Mouse (Mus musculus): ENCODE measurements around the gene Nf1.

DNA sequence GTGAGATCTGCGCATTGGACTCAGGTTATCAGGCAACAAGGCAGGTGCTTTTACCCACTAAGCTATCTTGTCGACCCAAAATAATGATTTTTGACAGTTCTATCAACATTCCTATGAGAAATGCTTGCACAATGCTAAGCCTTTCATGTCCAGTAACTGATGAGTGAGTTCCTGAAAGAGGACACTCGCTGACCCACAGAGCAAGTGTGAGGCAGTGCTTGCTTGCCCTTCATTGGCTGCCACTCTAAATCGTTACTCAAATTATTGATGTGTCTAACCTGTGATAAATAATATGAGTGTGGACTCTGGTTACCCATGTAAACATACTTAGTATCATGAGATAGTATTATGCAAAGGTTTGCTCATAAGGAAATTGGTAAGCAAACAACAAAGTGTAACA, 221.0 kb downstream of the Nf1 start:
- no peak for TF ChIP-seq CTCF (IDR thresholded peaks at IDR 0.05; ENCODE audit: insufficient read depth, low read length)
- no peak for TF ChIP-seq POLR2A (IDR thresholded peaks at IDR 0.05; ENCODE audit: borderline replicate concordance, extremely low read depth, low read depth, low read length)
